Mouse (Mus musculus): ENCODE measurements around the gene Grpel1. TPM values are rescaled to one million over a fixed set of nuclear protein-coding genes. Genes with fewer than 3 reads are reported as not detected.

Gene Grpel1
- total RNA-seq, 2 experiments from 2014 or later: 20.5 to 21.1 TPM

GRCm38 (mm10) chr5:36505235-36505634 lies 40.4 kb downstream of the Grpel1 start:
- DNase-seq: no peak
- intact Hi-C loops (cut with DNase I): no loop called here

DNA sequence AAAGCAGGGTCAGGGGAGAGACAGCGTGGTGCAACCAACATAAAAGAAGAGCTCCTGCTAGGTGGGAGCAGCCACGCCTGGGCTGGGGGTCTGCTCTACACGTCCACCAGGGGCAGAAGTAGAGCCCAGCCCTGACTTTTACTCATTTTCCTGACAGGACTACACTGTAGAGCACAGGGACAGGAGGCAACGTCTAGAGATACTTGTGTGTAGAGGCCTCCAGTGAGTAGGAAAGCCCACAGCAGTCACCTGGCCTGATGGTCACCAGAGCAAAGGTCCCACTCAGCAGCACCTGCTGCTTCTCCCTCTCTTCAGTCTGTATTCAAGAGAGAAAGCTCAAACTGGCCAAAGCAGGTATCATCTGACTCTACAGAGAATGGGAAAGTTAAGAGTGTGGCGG lies 40.8 kb downstream of the Grpel1 start:
- no peak for DNase-seq
- intact Hi-C loops (cut with DNase I): no loop called here

DNA sequence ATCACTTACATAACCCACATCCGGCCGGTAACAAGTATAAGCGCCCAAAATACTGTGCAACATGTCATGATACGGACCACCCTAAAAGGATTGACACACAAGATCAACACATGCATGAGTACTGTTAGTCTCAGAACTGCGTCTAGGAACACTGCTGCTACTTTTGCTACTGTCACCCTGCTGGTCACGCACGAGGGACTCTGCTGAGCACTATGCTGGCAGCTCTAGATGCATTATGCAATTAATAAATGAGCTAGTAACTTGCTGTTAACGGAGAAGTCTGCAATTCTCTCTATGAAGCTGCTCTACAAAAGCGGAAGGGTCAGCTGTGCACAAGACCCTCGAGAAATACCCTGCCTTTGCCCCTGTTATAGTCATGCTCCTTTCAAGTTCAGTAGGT lies 43.6 kb downstream of the Grpel1 start:
- intact Hi-C loops (cut with DNase I): no loop called here
- DNase-seq: no peak

GRCm38 (mm10) chr5:36510956-36511355 lies 46.2 kb downstream of the Grpel1 start:
- intact Hi-C loops (cut with DNase I): no loop called here
- DNase-seq: no peak

- no peak for DNase-seq
- intact Hi-C loops (cut with DNase I): no loop called here
These were observed 50.3 kb downstream of the Grpel1 start for GRCm38 (mm10) chr5:36515126-36515525.

DNA sequence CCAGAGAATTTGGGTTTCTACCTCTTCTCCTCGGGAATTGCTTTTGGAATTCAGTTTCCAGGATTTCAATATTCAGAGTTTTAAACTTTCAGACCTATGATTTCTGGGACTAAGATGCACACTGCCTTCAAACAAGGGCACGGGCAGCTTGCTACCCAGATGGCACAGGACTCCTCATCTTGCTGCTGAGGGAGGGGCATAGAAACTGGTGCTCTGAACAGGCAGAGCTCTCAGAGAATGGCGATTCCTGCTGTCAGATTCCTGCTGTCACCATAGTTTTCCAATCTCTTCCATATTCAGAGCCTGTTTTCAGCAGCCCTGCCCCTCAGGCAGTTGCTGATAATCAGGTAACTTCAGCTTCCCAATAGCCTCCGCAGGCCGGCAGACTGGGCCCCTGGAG lies 50.8 kb downstream of the Grpel1 start:
- intact Hi-C loops (cut with DNase I): no loop called here
- no peak for DNase-seq

GRCm38 (mm10) chr5:36517596-36517995 lies 52.8 kb downstream of the Grpel1 start:
- intact Hi-C loops (cut with DNase I): no loop called here
- no peak for DNase-seq

GRCm38 (mm10) chr5:36519751-36520150 lies 55.0 kb downstream of the Grpel1 start:
- intact Hi-C loops (cut with DNase I): no loop called here
- DNase-seq: no peak

GRCm38 (mm10) chr5:36522782-36523181 lies 58.0 kb downstream of the Grpel1 start:
- intact Hi-C loops (cut with DNase I): no loop called here
- DNase-seq: no peak

DNA sequence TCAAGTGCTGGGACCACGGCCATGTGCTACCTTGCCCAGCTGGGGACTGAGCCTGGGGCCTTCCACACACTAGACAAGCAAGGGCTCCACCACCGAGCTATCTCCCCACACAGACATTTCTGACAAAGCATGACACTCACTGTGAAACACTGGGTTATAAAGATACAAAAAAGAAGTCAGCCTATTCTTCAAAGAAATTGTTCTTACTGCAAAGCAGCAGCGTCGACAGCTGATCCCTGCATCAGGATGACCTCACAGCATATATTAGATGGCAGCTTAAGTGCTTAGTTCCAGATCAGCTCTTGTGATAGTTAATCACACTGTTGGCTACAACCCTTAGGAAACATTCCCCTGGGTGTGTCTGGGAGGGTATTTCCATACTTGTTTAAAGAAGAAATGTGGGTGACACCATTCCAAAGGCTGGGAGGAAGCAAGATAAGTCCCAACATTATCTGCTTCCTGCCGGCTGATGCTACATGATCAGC lies 58.5 kb downstream of the Grpel1 start:
- DNase-seq: no peak
- intact Hi-C loops (cut with DNase I): no loop called here

Other genes starting within 250 kb of the Grpel1 start
- 10 to 100 TPM; 33.9 to 35.4 TPM for gene Sorcs2, start 66.9 kb upstream of the Grpel1 start, total RNA-seq (2021)
- gene Tada2b, start 19.3 kb downstream of the Grpel1 start, total RNA-seq (2021): 10 to 100 TPM; 30.8 to 31.0 TPM
- 1 to 10 TPM; 1.5 TPM for gene Ccdc96, start 19.6 kb downstream of the Grpel1 start, total RNA-seq (2021)
- gene Tbc1d14, start 128.3 kb downstream of the Grpel1 start, total RNA-seq (2021): 100 to 1,000 TPM; 133 to 136 TPM
- 10 to 100 TPM; 82.6 to 89.0 TPM for gene D5Ertd579e, start 231.0 kb downstream of the Grpel1 start, total RNA-seq (2021)